ENCODE assay signal across 1 mouse cellular context in the genomic region with DNA sequence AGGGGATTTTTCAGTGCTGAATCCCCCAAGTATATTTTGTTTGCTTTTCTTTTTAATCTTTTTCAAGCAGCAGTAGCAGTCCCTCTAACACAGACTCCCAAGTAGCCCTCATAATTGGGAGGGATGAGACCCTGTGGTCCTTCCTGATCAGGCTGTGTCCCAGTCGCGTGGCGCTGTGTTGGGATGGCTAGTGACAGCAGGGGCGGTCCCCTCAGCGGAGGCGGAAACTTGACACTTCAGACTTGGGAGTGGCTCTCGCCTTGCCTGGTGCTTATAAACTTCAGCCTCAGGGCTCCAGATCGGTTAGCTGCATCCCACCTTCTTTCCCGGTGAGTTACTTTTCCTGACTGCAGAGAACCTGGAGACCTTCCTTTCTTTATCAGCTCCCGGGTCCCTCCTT.
TF ChIP-seq lines count a peak whose summit lies in the region.

No protein-coding gene starts in this region.

TF ChIP-seq in ES-E14, 5 proteins besides CTCF, POLR2A, EP300 and RAD21 (continued from another document):
- TF ChIP-seq ZNF384 (IDR thresholded peaks at IDR 0.05; ENCODE audit: low read depth, low read length) = no peak
- no peak for TF ChIP-seq HCFC1 (IDR thresholded peaks at IDR 0.05; ENCODE audit: borderline replicate concordance, insufficient read depth, low read length)
- TF ChIP-seq CHD2 (IDR thresholded peaks at IDR 0.05; ENCODE audit: low read depth, low read length) = no peak
- no peak for TF ChIP-seq MAFK (IDR thresholded peaks at IDR 0.05; ENCODE audit: insufficient read depth, low read depth, low read length)
